Mouse (Mus musculus): ENCODE measurements around the gene Sema3g. TPM values are rescaled to one million over a fixed set of nuclear protein-coding genes. Genes with fewer than 3 reads are reported as not detected.

Gene Sema3g
- polyA plus RNA-seq, 1 experiment = 3.2 TPM

DNA sequence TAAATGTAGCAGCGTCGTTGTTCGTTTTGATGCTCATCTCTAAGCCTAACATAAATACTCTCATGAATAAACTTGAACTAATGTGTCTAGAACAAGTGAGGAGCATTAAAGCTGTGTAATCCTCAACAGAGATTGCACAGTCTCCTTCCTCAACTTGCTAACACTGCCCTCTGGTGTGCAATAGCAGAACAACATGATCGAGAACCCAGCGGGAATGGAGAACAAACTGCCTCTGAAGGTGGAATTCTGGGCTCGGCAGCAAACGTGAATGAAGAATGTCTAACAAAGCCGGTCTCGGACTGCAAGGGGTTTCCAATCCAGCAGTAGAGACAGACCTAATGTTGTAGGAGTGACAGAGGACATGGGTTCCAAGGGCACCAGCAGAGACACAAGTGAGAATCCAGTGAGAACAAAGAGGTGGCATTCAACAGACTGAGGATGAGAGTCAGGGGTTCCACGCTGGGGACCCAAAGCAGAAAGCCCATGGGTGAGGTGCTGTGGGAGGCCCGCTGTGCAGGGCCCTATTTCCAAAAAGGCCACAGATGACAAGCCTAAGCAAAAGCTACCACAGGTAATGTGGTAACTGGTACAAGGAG, 16.4 kb downstream of the Sema3g start:
- no peak overlapping the region for H3K4me3 ChIP-seq (replicated peaks; ENCODE audit: insufficient read depth, low read depth, low read length)
- DNase-seq = peak; percentile 76 to 88
- no peak overlapping the region for H3K27ac ChIP-seq (ENCODE audit: insufficient read depth, low read length)
- 12% methylated on average over 11 of the region's 11 CpGs for WGBS
- H3K4me1 ChIP-seq (ENCODE audit: control insufficient read depth, insufficient read depth, low read length) = no peaks in the 10 kb centered on the region
- TF ChIP-seq POLR2A (IDR thresholded peaks at IDR 0.05; ENCODE audit: borderline replicate concordance, insufficient read depth, low read length) = no peak
- TF ChIP-seq CTCF (IDR thresholded peaks at IDR 0.05; ENCODE audit: borderline replicate concordance, insufficient read depth, low read depth, low read length) = peak; percentile 76
- H3K27me3 ChIP-seq (ENCODE audit: control insufficient read depth, insufficient read depth, low read length) = no peaks in the 10 kb centered on the region

DNA sequence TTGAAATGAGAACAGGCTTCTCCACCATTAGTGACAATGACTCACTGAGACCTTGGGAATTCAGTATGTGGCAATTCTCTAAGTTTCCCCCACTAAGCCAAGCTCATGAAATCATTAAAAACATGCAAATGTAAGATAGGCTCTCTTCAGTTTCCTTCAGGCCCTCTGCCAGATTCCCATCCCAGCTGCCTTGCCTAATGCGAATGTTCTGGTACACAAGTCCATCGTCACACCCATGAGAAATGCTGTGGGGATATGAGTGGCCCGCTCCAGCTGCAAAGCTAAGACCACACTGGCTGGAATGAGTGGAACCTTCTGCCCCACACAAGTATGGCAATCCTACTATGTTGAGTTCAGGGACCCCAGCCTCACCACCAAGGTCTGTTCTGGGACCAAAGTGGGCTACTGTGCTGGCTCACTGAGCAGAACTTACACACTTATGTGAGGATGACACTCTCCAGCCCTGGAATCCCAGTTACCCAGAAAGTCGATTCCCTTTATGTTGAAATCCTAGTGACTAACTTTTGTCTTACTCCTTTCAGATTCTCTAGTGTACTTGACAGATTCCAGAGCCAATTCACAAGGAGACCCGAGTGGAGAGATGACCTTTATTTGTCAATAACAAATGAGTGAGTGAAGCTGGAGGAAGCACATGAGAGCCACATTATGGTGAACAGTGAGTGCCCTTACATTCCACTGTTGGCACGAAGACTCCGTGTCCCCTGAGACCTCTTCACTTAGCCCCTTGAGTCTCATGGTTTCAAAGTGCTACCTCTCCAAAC, 19.6 kb downstream of the Sema3g start:
- DNase-seq = no peak
- WGBS = 81% methylated on average over 7 of the region's 7 CpGs
- TF ChIP-seq POLR2A (IDR thresholded peaks at IDR 0.05; ENCODE audit: borderline replicate concordance, insufficient read depth, low read length) (no peak), CTCF (IDR thresholded peaks at IDR 0.05; ENCODE audit: borderline replicate concordance, insufficient read depth, low read depth, low read length) (no peak)
- Histone ChIP-seq H3K27me3 (ENCODE audit: control insufficient read depth, insufficient read depth, low read length) (no peaks in the 10 kb centered on the region), H3K4me3 (replicated peaks; ENCODE audit: insufficient read depth, low read depth, low read length) (no peak overlapping the region), H3K27ac (ENCODE audit: insufficient read depth, low read length) (no peak overlapping the region), H3K4me1 (ENCODE audit: control insufficient read depth, insufficient read depth, low read length) (no peaks in the 10 kb centered on the region)

GRCm38 (mm10) chr14:31240528-31240927, 22.9 kb downstream of the Sema3g start:
- TF ChIP-seq CTCF (IDR thresholded peaks at IDR 0.05; ENCODE audit: borderline replicate concordance, insufficient read depth, low read depth, low read length) (no peak), POLR2A (IDR thresholded peaks at IDR 0.05; ENCODE audit: borderline replicate concordance, insufficient read depth, low read length) (no peak)
- no peak for DNase-seq
- 71% methylated on average over 3 of the region's 3 CpGs for WGBS
- Histone ChIP-seq H3K4me3 (replicated peaks; ENCODE audit: insufficient read depth, low read depth, low read length) (no peak overlapping the region), H3K27ac (ENCODE audit: insufficient read depth, low read length) (no peak overlapping the region), H3K27me3 (ENCODE audit: control insufficient read depth, insufficient read depth, low read length) (no peaks in the 10 kb centered on the region), H3K4me1 (ENCODE audit: control insufficient read depth, insufficient read depth, low read length) (no peaks in the 10 kb centered on the region)

DNA sequence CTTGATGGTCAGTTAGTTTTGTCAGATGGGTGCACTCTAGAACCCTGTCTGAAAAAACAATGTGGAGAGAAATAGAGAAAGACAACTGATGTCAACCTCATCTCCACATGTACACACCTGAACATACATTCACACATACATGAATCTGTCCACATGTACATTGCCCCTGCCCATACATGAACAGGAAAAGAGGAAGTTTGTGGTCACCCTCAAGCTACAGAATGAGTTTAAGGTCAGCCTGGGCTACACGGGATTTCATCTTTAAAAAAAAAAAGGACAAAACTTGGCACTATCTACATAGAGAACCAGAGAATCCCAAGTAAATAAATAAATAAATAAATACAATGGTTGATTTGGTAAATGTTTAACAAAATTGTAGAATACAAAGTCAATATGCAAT, 27.1 kb downstream of the Sema3g start:
- no peak for TF ChIP-seq CTCF (IDR thresholded peaks at IDR 0.05; ENCODE audit: borderline replicate concordance, insufficient read depth, low read depth, low read length)
- no peak for TF ChIP-seq POLR2A (IDR thresholded peaks at IDR 0.05; ENCODE audit: borderline replicate concordance, insufficient read depth, low read length)
- WGBS = 78% methylated on average over 1 of the region's 1 CpGs
- no peak for DNase-seq

DNA sequence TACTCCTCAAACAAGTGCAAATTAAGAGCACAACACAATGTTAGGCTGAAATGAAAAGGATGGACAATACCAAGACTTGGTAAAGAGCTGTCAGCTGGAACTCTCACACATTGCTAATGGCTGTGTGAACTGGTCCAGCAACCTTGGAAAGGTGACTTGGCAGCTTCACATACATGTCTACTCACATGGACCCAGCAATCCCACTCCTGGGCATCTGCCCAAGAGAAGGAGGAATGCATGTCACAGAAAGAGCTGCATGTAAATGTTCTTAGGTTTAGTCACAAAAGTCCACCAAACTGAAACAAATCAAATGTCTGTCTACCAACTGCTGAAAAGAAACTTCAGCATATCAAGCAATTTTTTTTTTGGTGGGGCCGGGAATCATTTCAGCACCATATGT, 28.3 kb downstream of the Sema3g start:
- H3K4me1 ChIP-seq (ENCODE audit: control insufficient read depth, insufficient read depth, low read length) = no peaks in the 10 kb centered on the region
- DNase-seq = no peak
- 38% methylated on average over 1 of the region's 1 CpGs for WGBS
- no peaks in the 10 kb centered on the region for H3K27me3 ChIP-seq (ENCODE audit: control insufficient read depth, insufficient read depth, low read length)
- H3K27ac ChIP-seq (ENCODE audit: insufficient read depth, low read length) = no peak overlapping the region
- no peak overlapping the region for H3K4me3 ChIP-seq (replicated peaks; ENCODE audit: insufficient read depth, low read depth, low read length)
- TF ChIP-seq CTCF (IDR thresholded peaks at IDR 0.05; ENCODE audit: borderline replicate concordance, insufficient read depth, low read depth, low read length) = no peak
- TF ChIP-seq POLR2A (IDR thresholded peaks at IDR 0.05; ENCODE audit: borderline replicate concordance, insufficient read depth, low read length) = no peak

More for the DNA sequence above, 27.1 kb downstream of the Sema3g start:
- no peaks in the 10 kb centered on the region for H3K27me3 ChIP-seq (ENCODE audit: control insufficient read depth, insufficient read depth, low read length)
- H3K4me1 ChIP-seq (ENCODE audit: control insufficient read depth, insufficient read depth, low read length) = no peaks in the 10 kb centered on the region
- H3K27ac ChIP-seq (ENCODE audit: insufficient read depth, low read length) = no peak overlapping the region
- no peak overlapping the region for H3K4me3 ChIP-seq (replicated peaks; ENCODE audit: insufficient read depth, low read depth, low read length)

- Histone ChIP-seq H3K27ac (ENCODE audit: insufficient read depth, low read length) (no peak overlapping the region), H3K27me3 (ENCODE audit: control insufficient read depth, insufficient read depth, low read length) (no peaks in the 10 kb centered on the region), H3K4me3 (replicated peaks; ENCODE audit: insufficient read depth, low read depth, low read length) (no peak overlapping the region), H3K4me1 (ENCODE audit: control insufficient read depth, insufficient read depth, low read length) (no peaks in the 10 kb centered on the region; the same call in 1 of the 2 replicates)
- TF ChIP-seq POLR2A (IDR thresholded peaks at IDR 0.05; ENCODE audit: borderline replicate concordance, insufficient read depth, low read length) (no peak), CTCF (IDR thresholded peaks at IDR 0.05; ENCODE audit: borderline replicate concordance, insufficient read depth, low read depth, low read length) (no peak)
- 93% methylated on average over 6 of the region's 6 CpGs for WGBS
- no peak for DNase-seq
Observed at GRCm38 (mm10) chr14:31248396-31248795, 30.7 kb downstream of the Sema3g start.

DNA sequence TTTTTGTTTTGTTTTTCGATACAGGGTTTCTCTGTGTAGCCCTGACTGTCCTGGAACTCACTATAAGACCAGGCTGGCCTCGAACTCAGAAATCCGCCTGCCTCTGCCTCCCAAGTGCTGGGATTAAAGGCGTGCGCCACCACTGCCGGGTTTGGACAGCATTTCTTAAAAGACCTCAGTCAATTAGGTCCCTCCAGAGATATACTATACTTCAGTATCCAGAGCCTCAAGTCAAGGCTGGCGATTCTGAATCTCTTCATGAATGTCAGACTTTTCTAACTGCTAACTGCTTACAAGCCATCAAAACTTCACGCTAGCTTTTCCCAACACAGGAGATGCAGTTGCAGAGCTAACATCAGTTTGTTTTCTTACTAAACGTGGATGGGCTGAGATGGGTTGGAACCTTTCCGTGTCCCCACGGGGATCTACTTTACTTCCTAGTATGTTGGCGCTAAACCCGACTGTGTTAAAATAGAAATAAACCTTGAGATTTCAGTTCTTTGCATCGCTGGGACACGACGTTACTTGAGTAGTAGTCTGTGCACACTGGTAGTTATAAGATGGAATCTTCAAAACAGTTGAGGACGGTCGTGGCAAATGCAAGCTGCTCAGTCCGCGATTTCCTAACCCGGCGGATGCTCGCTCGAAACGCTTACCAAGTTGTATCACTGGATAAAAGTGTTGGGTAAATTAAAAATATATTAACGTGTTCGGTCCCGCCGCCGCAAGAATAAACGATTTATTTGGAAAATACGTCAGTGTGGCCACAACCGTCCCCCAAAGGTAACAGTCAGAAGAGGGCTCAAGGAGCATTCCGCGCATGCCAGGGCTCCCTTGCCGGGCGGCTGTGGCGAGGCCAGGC, 32.8 kb downstream of the Sema3g start:
- Histone ChIP-seq H3K4me1 (ENCODE audit: control insufficient read depth, insufficient read depth, low read length) (no peaks in the 10 kb centered on the region; the same call in 1 of the 2 replicates), H3K27ac (ENCODE audit: insufficient read depth, low read length) (peak overlapping the region; percentile 93), H3K27me3 (ENCODE audit: control insufficient read depth, insufficient read depth, low read length) (no peaks in the 10 kb centered on the region), H3K4me3 (replicated peaks; ENCODE audit: insufficient read depth, low read depth, low read length) (peak overlapping the region; percentile 84)
- DNase-seq = no peak
- TF ChIP-seq CTCF (IDR thresholded peaks at IDR 0.05; ENCODE audit: borderline replicate concordance, insufficient read depth, low read depth, low read length) = no peak
- TF ChIP-seq POLR2A (IDR thresholded peaks at IDR 0.05; ENCODE audit: borderline replicate concordance, insufficient read depth, low read length) = no peak
- WGBS = 15% methylated on average over 38 of the region's 38 CpGs

All from cerebellum, adult 2 months (tissue).